In the genomic region with DNA sequence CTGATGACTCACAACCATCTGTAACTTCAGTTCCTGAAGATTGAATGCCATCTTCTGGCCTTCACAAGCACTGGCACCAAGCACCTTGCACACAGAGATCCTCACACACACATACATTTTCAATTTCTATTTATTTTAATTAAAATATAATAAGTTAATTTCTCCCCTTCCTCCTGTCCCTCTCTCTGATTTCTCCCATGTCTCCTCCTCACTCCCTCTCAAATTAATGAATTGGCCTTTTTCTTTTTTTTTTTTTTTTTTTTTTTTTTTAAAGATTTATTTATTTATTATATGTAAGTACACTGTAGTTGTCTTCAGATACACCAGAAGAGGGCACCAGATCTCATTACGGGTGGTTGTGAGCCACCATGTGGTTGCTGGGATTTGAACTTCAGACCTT, we compare ENCODE assay signal across 4 mouse cellular contexts. TPM values are rescaled to one million over a fixed set of nuclear protein-coding genes. Genes with fewer than 3 reads are reported as not detected.
"Had no signal": no experiment of that assay in that cellular context is flagged by ENCODE, and none has a peak within 500 bp of the region (broad histone marks: within the 10 kb centered on the region; RNA-seq: fewer than 3 reads in every experiment).

No protein-coding gene starts in this region.

RNA-seq across cellular contexts. Expression of gene Lpar5, which starts 2.5 kb away (rescaled TPM):
- total RNA-seq: gastrocnemius, adult 18-20 months; gastrocnemius, adult 2 months; gastrocnemius, postnatal 25 days; gastrocnemius, postnatal 36 days had no signal
